Comparison of ENCODE assay signal across 20 mouse cellular contexts in genomic region chr8:116248398-116248797, GRCm38 (mm10).
A peak's percentile ranks its signal among the peaks of the same experiment; 100 is the strongest.
DNase-seq lines count a peak whose midpoint lies in the region; ATAC-seq lines count a peak whose summit lies in the region.
"Had no signal": no experiment of that assay in that cellular context is flagged by ENCODE, and none has a peak within 500 bp of the region (broad histone marks: within the 10 kb centered on the region; RNA-seq: fewer than 3 reads in every experiment).

No protein-coding gene starts in this region.

- no peaks in the 10 kb centered on the region for H3K9me3 ChIP-seq in kidney, embryonic 16.5 days (ENCODE audit: low read length)
- H3K9me3 ChIP-seq: embryonic facial prominence, embryonic 13.5 days; forebrain, embryonic 12.5 days; hindbrain, embryonic 13.5 days; midbrain, embryonic 10.5 days had no signal

- WGBS in kidney, embryonic 16.5 days: 34% methylated on average over 1 of the region's 1 CpGs

- H3K4me3 ChIP-seq in kidney, embryonic 16.5 days (ENCODE audit: low read length): no peak overlapping the region
- H3K4me3 ChIP-seq: embryonic facial prominence, embryonic 13.5 days; erythroblast, embryonic 14.5 days; forebrain, embryonic 12.5 days; hindbrain, embryonic 13.5 days; midbrain, embryonic 10.5 days; myocyte had no signal

- peak; percentile 14 for DNase-seq in adrenal gland, adult 2 months
- no peak for DNase-seq in adrenal gland, postnatal 10 days
- DNase-seq in kidney, adult 18-20 months: peak; percentile 33
- DNase-seq in kidney, postnatal 4 days: peak; percentile 60 to 73
- no peak for DNase-seq in thymus, postnatal 14 days
- no peak for DNase-seq in layer of hippocampus, adult 9-10 months (ENCODE audit: low spot score)
- DNase-seq: cerebellum, adult 11 months; cerebellum, adult 9-11 months; gastrocnemius, postnatal 10 days; thymus, adult 18-20 months; thymus, postnatal 4 days had no signal

- H3K4me2 ChIP-seq in kidney, embryonic 16.5 days (replicated peaks; ENCODE audit: low read depth, low read length): no peak overlapping the region
- H3K4me2 ChIP-seq: embryonic facial prominence, embryonic 13.5 days; forebrain, embryonic 12.5 days; hindbrain, embryonic 13.5 days had no signal

- H3K27me3 ChIP-seq in kidney, embryonic 16.5 days (ENCODE audit: insufficient read depth, low read length): no peaks in the 10 kb centered on the region
- H3K27me3 ChIP-seq: embryonic facial prominence, embryonic 13.5 days; hindbrain, embryonic 13.5 days had no signal

- no peak overlapping the region for H3K9ac ChIP-seq in kidney, embryonic 16.5 days (replicated peaks; ENCODE audit: low read length)
- H3K9ac ChIP-seq: embryonic facial prominence, embryonic 13.5 days; forebrain, embryonic 12.5 days; hindbrain, embryonic 13.5 days had no signal

- no peaks in the 10 kb centered on the region for H3K36me3 ChIP-seq in kidney, embryonic 16.5 days (ENCODE audit: insufficient read depth, low read length)
- H3K36me3 ChIP-seq: embryonic facial prominence, embryonic 13.5 days; forebrain, embryonic 12.5 days; hindbrain, embryonic 13.5 days; midbrain, embryonic 10.5 days had no signal

- peaks cover 6% of the 10 kb centered on the region; the same call in 1 of the 2 replicates for H3K4me1 ChIP-seq in kidney, embryonic 16.5 days (ENCODE audit: insufficient read depth, low read length)
- H3K4me1 ChIP-seq: embryonic facial prominence, embryonic 13.5 days had no signal

- peak; percentile 77 for ATAC-seq in kidney, embryonic 16.5 days (ENCODE audit: low FRiP score, low TSS enrichment)
- ATAC-seq: midbrain, embryonic 16.5 days had no signal

- no peak overlapping the region for H3K27ac ChIP-seq in kidney, embryonic 16.5 days (ENCODE audit: low read length)
- H3K27ac ChIP-seq: embryonic facial prominence, embryonic 13.5 days; forebrain, embryonic 12.5 days; hindbrain, embryonic 13.5 days; macrophage; midbrain, embryonic 10.5 days had no signal

Comparison
In these comparisons a context has a peak if more than half of its experiments do, and no peak if none do; other contexts are left out.
1. DNase-seq: peak in adrenal gland, adult 2 months (single experiment), kidney, adult 18-20 months (single experiment) and kidney, postnatal 4 days (2 of 2); none in adrenal gland, postnatal 10 days (single experiment), thymus, postnatal 14 days (single experiment) and layer of hippocampus, adult 9-10 months (single experiment).